Mouse (Mus musculus) frontal cortex, adult 2 months (tissue): ENCODE measurements around the gene Aak1. TPM values are rescaled to one million over a fixed set of nuclear protein-coding genes. Genes with fewer than 3 reads are reported as not detected.
"Not testable (repeated sequence)": the region's sequence is repeated elsewhere in the genome, so short reads cannot be mapped to it uniquely, and the experiment has no call there.

ENCODE experiments used
- DNase-seq, 2 experiments: peaks; one replicate each; pipeline ENCODE4 v3.0.0; 2022; ENCODE audit warnings: low spot score in 1 of 2; ENCODE audit errors: extremely low spot score in 1 of 2
- polyA plus RNA-seq: library from polyadenylated mRNA; depleted of rRNA; stranded (reverse); fragments of >200 nt; gene quantifications from 2 replicates; pipeline ENCODE4 v1.2.3, GENCODE M21; 2012; rRNA removed

The Aak1 gene
- polyA plus RNA-seq, 1 experiment, result 139 TPM

DNA sequence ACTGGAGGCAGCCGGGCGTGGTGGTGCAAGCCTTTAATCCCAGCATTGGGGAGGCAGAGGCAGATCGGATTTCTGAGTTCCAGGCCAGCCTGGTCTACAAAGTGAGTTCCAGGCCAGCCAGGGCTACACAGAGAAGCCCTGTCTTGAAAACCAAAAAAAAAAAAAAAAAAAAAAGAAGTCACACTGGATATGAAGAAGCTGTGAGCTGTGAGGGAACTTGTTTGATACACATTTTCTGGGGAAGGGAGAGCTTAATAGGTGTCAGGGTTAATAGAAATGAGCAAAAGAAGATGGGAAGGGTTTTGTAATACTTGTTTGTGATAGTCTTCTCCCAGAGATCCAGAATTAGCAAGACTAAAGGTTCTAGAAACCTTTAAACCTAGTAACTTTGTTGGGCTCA lies 196.2 kb downstream of the Aak1 start:
- no peak for DNase-seq

DNA sequence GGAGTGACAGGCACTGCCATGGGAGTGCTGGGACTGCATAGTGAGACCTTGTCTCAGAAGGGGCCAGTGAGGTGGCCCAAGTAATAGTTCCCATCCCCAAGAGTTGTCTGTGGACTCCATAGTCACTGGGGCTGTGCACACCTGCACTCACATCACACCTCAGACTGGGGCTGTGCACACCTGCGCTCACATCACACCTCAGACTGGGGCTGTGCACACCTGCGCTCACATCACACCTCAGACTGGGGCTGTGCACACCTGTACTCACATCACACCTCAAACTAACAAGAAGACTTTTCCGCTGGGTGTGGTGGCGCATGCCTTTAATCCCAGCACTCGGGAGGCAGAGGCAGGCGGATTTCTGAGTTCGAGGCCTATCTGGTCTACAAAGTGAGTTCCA lies 199.4 kb downstream of the Aak1 start:
- not testable (repeated sequence) for DNase-seq

DNA sequence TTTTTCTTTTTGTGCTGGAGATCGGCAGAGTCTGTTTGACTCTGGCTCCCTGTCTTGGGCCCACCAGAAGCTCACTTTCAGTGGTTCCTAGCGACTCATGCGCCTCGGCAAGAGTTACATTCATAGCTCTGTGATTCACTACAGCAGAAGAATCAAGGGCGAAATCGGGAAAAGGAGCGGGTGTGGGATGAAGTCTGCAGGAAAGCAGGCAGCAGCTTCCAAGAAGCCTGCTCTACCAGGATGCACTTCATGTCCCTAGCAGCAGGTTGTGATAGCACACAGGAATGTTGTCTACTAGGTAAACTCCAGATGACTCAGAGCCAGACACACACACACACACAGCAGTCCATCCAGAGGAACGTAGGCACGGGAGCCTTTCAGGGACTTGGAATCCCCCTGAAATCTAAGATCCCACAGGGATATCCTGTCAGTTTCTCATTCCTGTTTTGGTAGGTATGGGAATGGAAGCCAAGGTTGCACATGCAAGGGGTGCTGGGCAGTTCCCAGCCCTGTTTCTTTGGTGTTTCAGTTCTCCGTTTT lies 202.6 kb downstream of the Aak1 start:
- peak in 1 of 2 experiments; percentile 48 for DNase-seq

Other genes with a start within 250 kb of the Aak1 start
- gene Asprv1, start 221.4 kb upstream of the Aak1 start, polyA plus RNA-seq, result 2.9 and 3.4 TPM in 2 replicates
- gene Mxd1, start 180.4 kb upstream of the Aak1 start, polyA plus RNA-seq, result 20.0 and 20.5 TPM in 2 replicates
- 53.1 and 53.3 TPM in 2 replicates for gene Snrnp27, start 165.0 kb upstream of the Aak1 start, polyA plus RNA-seq
- gene Gmcl1, start 116.1 kb upstream of the Aak1 start, polyA plus RNA-seq, result 28.1 and 28.7 TPM in 2 replicates
- 4.1 and 5.5 TPM in 2 replicates for gene Anxa4, start 55.9 kb upstream of the Aak1 start, polyA plus RNA-seq
- 110 and 130 TPM in 2 replicates for gene Nfu1, start 159.7 kb downstream of the Aak1 start, polyA plus RNA-seq
- 25.5 and 29.4 TPM in 2 replicates for gene Gfpt1, start 193.3 kb downstream of the Aak1 start, polyA plus RNA-seq